Mouse (Mus musculus): Measurements from ENCODE around the gene Kcnq1.

The Kcnq1 gene

GRCm38 (mm10) chr7:143265829-143266438, 159.8 kb downstream of the Kcnq1 start:
- in situ Hi-C loops (cut with MboI, MseI): no loop called here

DNA sequence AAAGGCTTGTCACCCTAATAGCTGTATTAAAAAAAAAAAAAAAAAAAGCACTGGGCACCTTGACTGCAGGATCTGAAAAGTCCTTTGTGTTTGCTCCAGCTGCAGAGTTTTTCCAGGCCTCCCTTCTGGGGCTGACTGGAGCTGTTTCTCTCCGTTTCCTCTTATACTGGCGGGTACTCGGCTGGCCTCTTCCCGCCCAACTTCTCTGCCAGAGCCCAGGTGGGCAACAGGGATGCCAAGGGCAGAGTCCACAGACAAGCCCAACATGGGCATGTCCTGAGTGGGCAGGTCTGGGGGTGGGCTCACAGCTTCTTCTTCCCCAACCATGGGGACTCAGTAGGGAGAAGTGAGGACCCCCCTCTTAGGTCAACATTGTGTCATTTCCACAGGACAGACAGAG, 167.6 kb downstream of the Kcnq1 start:
- in situ Hi-C loops (cut with MboI, MseI): loop anchor here (10.0 kb wide), 1 partner anchor 1911 kb away; no protein-coding TSS in a partner anchor

GRCm38 (mm10) chr7:143275030-143275429, 168.9 kb downstream of the Kcnq1 start:
- in situ Hi-C loops (cut with MboI, MseI): loop anchor here (10.0 kb wide), 1 partner anchor 1910 kb away; no protein-coding TSS in a partner anchor

GRCm38 (mm10) chr7:143283625-143284024, 177.5 kb downstream of the Kcnq1 start:
- in situ Hi-C loops (cut with MboI, MseI): no loop called here

GRCm38 (mm10) chr7:143284866-143285265, 178.7 kb downstream of the Kcnq1 start:
- in situ Hi-C loops (cut with MboI, MseI): no loop called here

- in situ Hi-C loops (cut with MboI, MseI): no loop called here
These were observed 179.3 kb downstream of the Kcnq1 start for GRCm38 (mm10) chr7:143285440-143285839.

DNA sequence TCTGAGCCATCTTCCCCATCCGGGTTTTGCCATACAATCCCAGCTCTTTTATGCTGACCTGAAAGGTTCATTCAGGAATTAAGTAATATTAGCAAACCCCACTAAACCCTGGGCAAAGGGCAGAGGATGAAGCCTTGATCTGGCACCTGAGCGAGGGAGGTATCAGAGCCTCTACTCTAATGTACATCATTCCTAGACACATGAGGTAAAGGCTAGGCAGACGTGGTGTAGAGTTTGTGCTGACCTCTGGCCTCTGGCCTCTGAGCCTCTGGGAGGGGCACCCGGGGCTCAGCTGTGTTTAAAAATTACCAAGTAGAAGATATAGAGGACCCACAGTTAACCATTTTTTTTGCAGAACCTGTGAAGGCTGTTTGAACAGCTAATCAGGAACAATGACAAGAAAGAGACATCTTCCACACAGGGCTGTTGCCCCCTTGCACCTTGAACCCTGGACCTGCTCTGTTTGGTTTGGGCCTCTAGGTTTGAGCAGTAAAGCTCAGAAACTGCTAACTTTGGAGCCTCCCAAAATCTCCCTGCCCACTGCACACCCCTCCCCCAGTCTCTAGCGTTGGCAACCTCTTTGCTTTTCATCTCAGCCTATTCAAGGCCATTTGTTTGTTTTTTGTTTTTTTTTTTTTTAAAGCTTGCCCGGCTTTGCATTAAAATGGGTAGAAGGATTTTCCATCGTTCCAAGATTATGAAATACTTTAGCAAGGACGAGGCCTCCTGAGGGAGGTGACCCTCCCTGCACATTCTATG, 180.5 kb downstream of the Kcnq1 start:
- in situ Hi-C loops (cut with MboI, MseI): no loop called here

GRCm38 (mm10) chr7:143288135-143288534, 182.0 kb downstream of the Kcnq1 start:
- in situ Hi-C loops (cut with MboI, MseI): no loop called here

GRCm38 (mm10) chr7:143289082-143289849, 183.1 kb downstream of the Kcnq1 start:
- in situ Hi-C loops (cut with MboI, MseI): no loop called here

- in situ Hi-C loops (cut with MboI, MseI): no loop called here
These were observed 188.7 kb downstream of the Kcnq1 start for GRCm38 (mm10) chr7:143294690-143295355.

DNA sequence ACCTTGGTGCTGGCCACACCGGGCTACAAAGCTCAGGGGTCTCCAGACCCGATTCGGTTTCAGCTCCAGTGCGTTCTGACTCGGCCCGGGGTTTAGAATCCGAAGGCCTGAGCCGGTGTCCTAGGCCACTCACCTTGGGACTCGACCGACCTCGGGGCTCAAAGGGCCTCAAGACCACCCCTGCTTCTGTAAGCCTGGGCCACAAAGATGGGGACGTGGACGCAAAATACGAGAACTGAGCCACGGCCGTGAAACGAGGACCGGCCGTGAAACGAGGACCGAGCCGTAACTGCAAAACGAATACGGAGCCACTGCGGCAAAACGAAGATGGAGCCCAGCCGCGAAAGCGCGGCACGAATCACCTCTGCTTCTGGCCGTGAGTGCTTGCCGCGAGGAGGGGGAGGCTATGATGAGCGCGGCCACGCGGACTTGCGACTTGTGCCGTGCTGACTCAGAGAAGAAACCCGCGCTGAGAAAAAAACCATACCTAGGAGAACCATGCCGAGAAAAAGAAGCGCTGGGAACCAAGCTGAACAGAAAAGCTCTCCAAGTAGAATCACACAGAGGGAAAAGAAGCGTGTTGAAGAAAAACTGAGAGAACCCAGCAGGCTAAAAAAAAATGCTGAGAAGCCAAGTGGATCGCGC, 189.3 kb downstream of the Kcnq1 start:
- in situ Hi-C loops (cut with MboI, MseI): no loop called here

- in situ Hi-C loops (cut with MboI, MseI): no loop called here
These were observed 189.8 kb downstream of the Kcnq1 start for GRCm38 (mm10) chr7:143296001-143296379.

- in situ Hi-C loops (cut with MboI, MseI): no loop called here
These were observed 190.2 kb downstream of the Kcnq1 start for GRCm38 (mm10) chr7:143296384-143296801.

GRCm38 (mm10) chr7:143300037-143300436, 193.9 kb downstream of the Kcnq1 start:
- in situ Hi-C loops (cut with MboI, MseI): no loop called here

DNA sequence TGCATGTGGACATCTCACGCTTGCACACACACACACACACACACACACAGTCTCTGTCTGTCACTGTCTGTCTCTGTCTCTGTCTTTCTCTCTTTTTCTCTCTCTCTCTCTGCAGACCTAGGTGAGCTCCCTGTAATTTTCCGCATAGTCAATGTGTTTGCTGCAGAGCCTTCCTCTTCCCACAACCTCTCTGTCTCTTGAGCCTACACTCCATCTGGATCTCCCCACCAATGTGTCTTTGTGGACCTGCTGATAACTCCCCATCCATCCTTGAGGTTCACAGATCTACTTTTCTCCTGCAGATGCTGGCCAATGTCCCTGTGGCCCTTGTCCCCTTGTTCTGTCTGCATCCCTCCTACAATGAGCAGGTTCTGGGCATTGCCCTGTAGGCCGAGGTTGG, 194.5 kb downstream of the Kcnq1 start:
- in situ Hi-C loops (cut with MboI, MseI): no loop called here

DNA sequence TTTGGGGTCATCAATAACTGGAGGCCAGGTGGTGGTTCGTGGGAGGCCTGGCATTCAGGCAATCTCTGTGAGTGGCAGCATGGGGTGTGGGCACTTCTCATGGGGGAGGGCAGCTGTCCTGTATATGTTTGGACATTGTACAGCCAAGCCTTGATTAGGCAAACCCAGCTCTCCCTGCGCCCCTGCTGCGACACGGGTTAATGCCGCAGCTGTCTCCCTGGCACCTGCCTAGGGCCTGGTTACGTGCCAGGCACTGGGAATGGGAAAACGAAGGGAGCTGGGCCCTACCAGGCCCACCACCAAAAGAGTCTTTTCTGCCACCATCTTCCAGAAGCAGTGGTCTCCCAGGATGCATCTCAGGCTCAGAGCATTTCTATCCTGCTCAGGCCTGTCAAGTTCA, 196.0 kb downstream of the Kcnq1 start:
- in situ Hi-C loops (cut with MboI, MseI): no loop called here

DNA sequence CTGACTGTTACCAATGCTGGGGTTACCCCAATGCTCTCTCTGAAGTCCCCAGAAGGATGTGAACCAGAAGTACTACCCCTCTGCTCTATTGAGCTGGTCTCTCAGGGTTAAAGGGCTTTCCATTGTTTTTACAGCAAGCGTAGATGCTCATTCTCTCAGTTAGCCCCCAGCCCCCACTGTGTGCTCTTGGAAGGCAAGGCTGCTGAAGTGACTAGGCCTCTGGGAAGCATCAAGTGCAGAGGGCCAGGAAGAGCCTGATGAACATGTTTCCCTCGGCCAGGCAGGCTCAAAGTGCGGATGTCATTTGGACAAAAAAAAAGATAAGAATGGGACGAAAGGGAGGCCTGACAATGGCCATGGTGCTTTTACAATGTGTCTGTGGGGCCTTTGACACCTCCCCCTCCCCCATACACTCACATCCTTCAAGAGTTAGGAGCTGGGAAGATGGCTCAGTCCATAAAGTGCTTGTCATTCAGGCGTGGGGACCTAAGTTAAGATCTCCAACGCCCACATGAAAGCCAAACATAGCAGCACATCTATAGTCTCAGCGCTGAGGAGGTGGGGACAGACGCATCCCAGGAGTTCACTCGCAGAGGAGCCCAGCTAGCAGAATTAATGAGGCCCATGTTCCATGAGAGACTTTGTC, 196.6 kb downstream of the Kcnq1 start:
- in situ Hi-C loops (cut with MboI, MseI): no loop called here

- in situ Hi-C loops (cut with MboI, MseI): no loop called here
These were observed 197.4 kb downstream of the Kcnq1 start for GRCm38 (mm10) chr7:143303557-143303956.

- in situ Hi-C loops (cut with MboI, MseI): no loop called here
These were observed 199.6 kb downstream of the Kcnq1 start for GRCm38 (mm10) chr7:143305808-143306207.

- in situ Hi-C loops (cut with MboI, MseI): no loop called here
These were observed 201.8 kb downstream of the Kcnq1 start for GRCm38 (mm10) chr7:143308001-143308400.

DNA sequence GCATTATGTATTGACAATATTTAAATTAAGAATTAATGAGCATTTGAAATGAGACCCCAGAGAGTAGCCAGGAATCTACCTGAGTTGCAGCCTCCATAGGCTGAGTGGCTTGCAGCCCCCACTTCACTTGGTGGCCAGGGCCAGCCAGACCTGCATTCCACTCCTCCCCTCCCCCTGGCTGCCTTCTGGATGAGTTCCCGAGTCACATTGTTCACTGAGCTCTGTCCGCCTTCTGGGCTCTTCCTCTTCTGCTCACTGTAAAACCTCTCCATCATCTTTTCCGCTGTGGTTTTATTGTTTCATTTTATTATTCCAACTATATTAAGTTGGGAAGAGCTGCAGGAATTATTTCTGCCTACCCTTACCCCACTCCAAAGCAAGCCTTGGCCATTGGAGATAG, 204.1 kb downstream of the Kcnq1 start:
- in situ Hi-C loops (cut with MboI, MseI): no loop called here

Data from regulatory T cell (primary cell).